Mouse (Mus musculus) lung, embryonic 14.5 days (tissue): Measurements from ENCODE around the gene Gm26661. TPM values are rescaled to one million over a fixed set of nuclear protein-coding genes. Genes with fewer than 3 reads are reported as not detected.

Experiments used
- ATAC-seq: fragments of 200-750 bp; cut with Nextera tagmentation; 2 replicates; pipeline ENCODE4 v1.8.0; 2017; ENCODE audit warnings: mild to moderate bottlenecking, moderate TSS enrichment, moderate library complexity; ENCODE audit not compliant: insufficient read depth
- DNase-seq: peaks from one replicate; pipeline ENCODE4 v3.0.0-alpha.2; 2015
- H3K27ac ChIP-seq: fragments of 300-500 bp; sonication (generic); 2 replicates; pipeline ENCODE4 v1.5.1; 2014; ENCODE audit warnings: low read depth, mild to moderate bottlenecking, moderate library complexity
- H3K27me3 ChIP-seq: fragments of 300-500 bp; sonication (generic); 2 replicates; pipeline ENCODE4 v1.6.1; 2014; ENCODE audit warnings: low read length, control low read depth; ENCODE audit not compliant: insufficient read depth
- H3K36me3 ChIP-seq: fragments of 300-500 bp; sonication (generic); 2 replicates; pipeline ENCODE4 v1.6.1; 2014; ENCODE audit warnings: control low read depth; ENCODE audit not compliant: insufficient read depth
- H3K4me1 ChIP-seq: fragments of 300-500 bp; sonication (generic); 2 replicates; pipeline ENCODE4 v1.6.1; 2014; ENCODE audit warnings: antibody characterized with exemption, control low read depth; ENCODE audit not compliant: insufficient read depth
- H3K4me2 ChIP-seq: fragments of 300-500 bp; sonication (generic); 2 replicates; pipeline ENCODE4 v1.6.1; 2014; ENCODE audit warnings: mild to moderate bottlenecking
- H3K4me3 ChIP-seq: fragments of 300-500 bp; sonication (generic); 2 replicates; pipeline ENCODE4 v1.5.1; 2014; ENCODE audit warnings: low read depth, low read length
- H3K9ac ChIP-seq: fragments of 300-500 bp; sonication (generic); 2 replicates; pipeline ENCODE4 v1.6.1; 2014
- H3K9me3 ChIP-seq: fragments of 300-500 bp; sonication (generic); 2 replicates; pipeline ENCODE4 v1.6.1; 2016; ENCODE audit warnings: low read depth, low read length, control low read depth
- CTCF ChIP-seq: IDR thresholded peaks from 2 replicates; pipeline ENCODE4 v1.5.1; 2016; ENCODE audit warnings: antibody characterized with exemption, low read depth
- WGBS: fragments of 180-500 bp; shearing (Covaris S2); extraction: QIAGEN DNeasy Blood & Tissue Kit; methylation state at CpG from one replicate; pipeline ENCODE4 v1.1.7; 2014; 5-methylcytosine and 5-hydroxymethylcytosine counted together
- polyA plus RNA-seq: library from polyadenylated mRNA; unstranded; fragments of >200 nt; fragmentation: Nextera tagmentation; extraction: Ambion mirVana; gene quantifications from 2 replicates; pipeline ENCODE4 v1.2.1, GENCODE M21; 2014

The Gm26661 gene
- polyA plus RNA-seq, 1 experiment from 2014 or later, result not detected

GRCm38 (mm10) chr14:7789266-7790030 is 1.9 kb upstream of the Gm26661 start:
- H3K4me1 ChIP-seq, result no peaks in the 10 kb centered on the region
- H3K36me3 ChIP-seq, result no peaks in the 10 kb centered on the region
- DNase-seq (no peak), ATAC-seq (no peak)
- H3K9ac ChIP-seq, result no peak overlapping the region
- no peaks in the 10 kb centered on the region for H3K27me3 ChIP-seq
- 77% methylated on average over 7 of the region's 7 CpGs for WGBS
- no peak overlapping the region for H3K4me3 ChIP-seq
- H3K4me2 ChIP-seq, result no peak overlapping the region
- H3K27ac ChIP-seq, result no peak overlapping the region
- H3K9me3 ChIP-seq, result no peaks in the 10 kb centered on the region
- no peak for TF ChIP-seq CTCF

- 13% methylated on average over 19 of the region's 19 CpGs for WGBS
- H3K36me3 ChIP-seq, result no peaks in the 10 kb centered on the region
- no peak for ATAC-seq
These were observed 291 bp upstream of the Gm26661 start for GRCm38 (mm10) chr14:7791061-7791531.

DNA sequence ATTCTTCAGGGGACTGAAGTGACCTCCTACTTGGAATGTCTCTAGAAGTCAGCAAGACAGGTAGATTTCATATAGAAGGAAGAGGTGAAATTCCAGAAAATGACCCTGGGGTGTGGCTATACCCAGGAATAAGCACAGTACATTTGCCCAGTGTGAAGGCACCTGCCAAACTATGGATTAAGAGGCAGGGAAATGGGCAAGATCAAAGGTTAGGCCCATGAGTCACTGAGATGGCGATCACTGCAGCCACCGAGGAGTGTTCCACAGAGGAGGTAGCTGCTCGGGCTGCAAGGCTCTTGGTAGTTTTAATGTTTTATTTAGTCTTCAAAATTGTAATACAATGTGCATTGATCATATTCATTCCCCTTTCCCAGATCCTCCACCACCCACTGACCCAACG is 4.6 kb downstream of the Gm26661 start:
- 81% methylated on average over 4 of the region's 4 CpGs for WGBS

More at GRCm38 (mm10) chr14:7791061-7791531, 291 bp upstream of the Gm26661 start:
- TF ChIP-seq CTCF, result no peak
- no peak for DNase-seq
- H3K27ac ChIP-seq, result no peak overlapping the region
- H3K4me1 ChIP-seq, result no peaks in the 10 kb centered on the region
- H3K9me3 ChIP-seq, result no peaks in the 10 kb centered on the region
- H3K4me3 ChIP-seq, result peak overlapping the region; percentile 35
- peak overlapping the region; percentile 20; the same call in 1 of the 2 replicates for H3K9ac ChIP-seq
- no peaks in the 10 kb centered on the region for H3K27me3 ChIP-seq
- H3K4me2 ChIP-seq, result peak overlapping the region; percentile 72

GRCm38 (mm10) chr14:7800611-7801010 is 9.2 kb downstream of the Gm26661 start:
- ATAC-seq, result no peak
- H3K4me1 ChIP-seq, result no peaks in the 10 kb centered on the region
- H3K4me3 ChIP-seq, result no peak overlapping the region
- H3K4me2 ChIP-seq, result no peak overlapping the region
- DNase-seq, result no peak
- no peak overlapping the region for H3K27ac ChIP-seq
- peaks cover 5% of the 10 kb centered on the region; the same call in 1 of the 2 replicates for H3K9me3 ChIP-seq
- H3K36me3 ChIP-seq, result no peaks in the 10 kb centered on the region
- no peak overlapping the region for H3K9ac ChIP-seq
- H3K27me3 ChIP-seq, result no peaks in the 10 kb centered on the region
- no peak for TF ChIP-seq CTCF

More for the DNA sequence above, 4.6 kb downstream of the Gm26661 start:
- H3K27me3 ChIP-seq, result no peaks in the 10 kb centered on the region
- H3K4me2 ChIP-seq, result no peak overlapping the region
- H3K9me3 ChIP-seq, result peaks cover 4% of the 10 kb centered on the region; the same call in 1 of the 2 replicates
- no peak overlapping the region for H3K27ac ChIP-seq
- H3K9ac ChIP-seq, result no peak overlapping the region
- ATAC-seq, result no peak
- no peak overlapping the region for H3K4me3 ChIP-seq
- DNase-seq, result no peak
- no peak for TF ChIP-seq CTCF
- H3K36me3 ChIP-seq, result no peaks in the 10 kb centered on the region
- H3K4me1 ChIP-seq, result no peaks in the 10 kb centered on the region

GRCm38 (mm10) chr14:7801831-7802230 is 10.4 kb downstream of the Gm26661 start:
- H3K4me1 ChIP-seq, result no peaks in the 10 kb centered on the region
- H3K36me3 ChIP-seq, result no peaks in the 10 kb centered on the region
- H3K4me2 ChIP-seq, result no peak overlapping the region
- DNase-seq, result peak; percentile 65
- H3K27ac ChIP-seq, result no peak overlapping the region
- H3K9ac ChIP-seq, result no peak overlapping the region
- no peak overlapping the region for H3K4me3 ChIP-seq
- no peak for ATAC-seq
- no peaks in the 10 kb centered on the region for H3K27me3 ChIP-seq
- TF ChIP-seq CTCF, result peak; percentile 63
- H3K9me3 ChIP-seq, result peaks cover 5% of the 10 kb centered on the region; the same call in 1 of the 2 replicates
- WGBS, result 4% methylated on average over 4 of the region's 4 CpGs

- no peak overlapping the region for H3K27ac ChIP-seq
- no peaks in the 10 kb centered on the region for H3K27me3 ChIP-seq
- no peak overlapping the region for H3K9ac ChIP-seq
- H3K36me3 ChIP-seq, result no peaks in the 10 kb centered on the region
- no peaks in the 10 kb centered on the region for H3K4me1 ChIP-seq
- TF ChIP-seq CTCF, result no peak
- ATAC-seq (peak; percentile 47; the same call in 1 of the 2 replicates), DNase-seq (no peak)
- 47% methylated on average over 4 of the region's 4 CpGs for WGBS
- peaks cover 5% of the 10 kb centered on the region; the same call in 1 of the 2 replicates for H3K9me3 ChIP-seq
- H3K4me2 ChIP-seq, result no peak overlapping the region
- no peak overlapping the region for H3K4me3 ChIP-seq
These were observed 12.6 kb downstream of the Gm26661 start for GRCm38 (mm10) chr14:7803874-7804557.

GRCm38 (mm10) chr14:7804558-7804905 is 13.1 kb downstream of the Gm26661 start:
- no peak overlapping the region for H3K4me2 ChIP-seq
- H3K36me3 ChIP-seq, result no peaks in the 10 kb centered on the region
- no peaks in the 10 kb centered on the region for H3K27me3 ChIP-seq
- H3K4me3 ChIP-seq, result no peak overlapping the region
- H3K27ac ChIP-seq, result no peak overlapping the region
- no peak overlapping the region for H3K9ac ChIP-seq
- 71% methylated on average over 2 of the region's 2 CpGs for WGBS
- ATAC-seq, result no peak
- no peak for DNase-seq
- peaks cover 5% of the 10 kb centered on the region; the same call in 1 of the 2 replicates for H3K9me3 ChIP-seq
- no peak for TF ChIP-seq CTCF
- no peaks in the 10 kb centered on the region for H3K4me1 ChIP-seq
